Mouse (Mus musculus): ENCODE measurements around the gene Fes.
A peak's percentile ranks its signal among the peaks of the same experiment; 100 is the strongest.

Gene Fes

DNA sequence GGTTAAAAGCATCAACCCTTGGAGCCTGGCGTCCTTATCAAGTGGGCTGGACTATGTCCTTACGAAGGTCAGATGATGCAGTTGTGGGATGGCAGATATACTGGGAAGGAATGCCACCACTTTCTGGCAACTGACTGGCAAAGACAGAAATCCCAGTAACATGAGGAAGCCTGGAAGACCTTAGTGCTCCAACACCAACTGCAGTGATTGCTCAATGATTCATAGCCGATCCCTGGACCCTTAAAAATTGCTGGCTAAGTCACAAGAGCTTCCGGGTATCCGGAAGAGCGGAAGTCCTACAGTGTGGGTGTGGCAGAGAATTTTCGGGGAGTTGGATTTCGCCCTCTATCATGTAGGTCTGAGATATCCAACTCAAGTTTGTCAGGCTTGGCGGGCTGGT lies 41.6 kb downstream of the Fes start:
- DNase-seq (ENCODE audit: low read depth, low spot score): no peak

DNA sequence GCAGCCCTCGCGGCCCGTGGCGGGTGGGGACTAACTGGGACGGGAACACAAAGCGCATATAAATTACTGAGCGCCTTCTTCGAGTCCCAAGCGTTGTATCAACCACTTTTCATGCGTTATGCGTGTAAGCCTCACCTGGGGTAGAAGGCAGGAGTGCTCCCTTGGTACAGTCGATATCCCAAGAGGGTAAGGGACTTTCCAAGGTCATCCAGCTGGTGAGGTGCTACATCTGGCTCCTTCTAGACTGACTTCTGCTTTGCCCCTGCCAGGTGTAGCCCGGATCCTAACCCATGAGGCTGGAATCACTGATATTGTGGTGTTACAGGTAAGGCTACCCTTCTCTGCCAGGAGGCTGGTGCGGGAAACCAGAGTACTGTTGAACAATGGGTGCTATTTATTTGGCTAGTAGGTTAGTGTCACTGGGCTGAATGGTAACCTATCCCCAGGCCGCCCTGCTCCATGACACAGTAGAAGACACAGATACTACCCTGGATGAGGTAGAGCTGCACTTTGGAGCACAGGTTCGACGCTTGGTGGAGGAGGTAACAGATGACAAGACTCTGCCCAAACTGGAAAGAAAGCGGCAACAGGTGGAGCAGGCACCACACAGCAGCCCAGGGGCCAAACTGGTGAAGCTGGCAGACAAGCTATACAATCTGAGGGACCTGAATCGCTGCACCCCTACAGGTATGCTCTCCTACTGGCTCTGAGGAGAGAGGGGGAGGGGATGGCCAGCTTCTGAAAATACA lies 44.3 kb downstream of the Fes start:
- DNase-seq (ENCODE audit: low read depth, low spot score): no peak

DNA sequence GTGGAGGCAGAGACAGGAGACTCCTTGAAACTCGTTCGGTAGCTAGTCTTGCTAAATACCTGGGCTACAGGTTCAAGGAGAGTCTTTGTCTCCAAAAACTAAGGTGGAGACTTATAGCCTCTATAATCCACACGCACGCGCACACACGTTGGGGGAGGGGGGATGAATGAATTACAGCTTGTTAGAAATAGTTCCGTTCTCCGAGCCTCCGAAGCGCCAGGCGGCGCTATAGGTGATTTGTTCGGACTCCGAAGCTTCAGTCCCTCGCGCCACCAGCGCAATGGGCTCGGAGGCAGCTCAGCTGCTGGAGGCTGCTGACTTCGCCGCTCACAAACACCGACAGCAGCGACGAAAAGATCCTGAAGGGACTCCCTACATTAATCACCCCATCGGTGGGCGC lies 44.9 kb downstream of the Fes start, which contains the start of gene Hddc3:
TSS of gene Hddc3 (plus strand) at position 247 of the 400 bp plus-strand sequence.
- peak; percentile 86 for DNase-seq (ENCODE audit: low read depth, low spot score)

DNA sequence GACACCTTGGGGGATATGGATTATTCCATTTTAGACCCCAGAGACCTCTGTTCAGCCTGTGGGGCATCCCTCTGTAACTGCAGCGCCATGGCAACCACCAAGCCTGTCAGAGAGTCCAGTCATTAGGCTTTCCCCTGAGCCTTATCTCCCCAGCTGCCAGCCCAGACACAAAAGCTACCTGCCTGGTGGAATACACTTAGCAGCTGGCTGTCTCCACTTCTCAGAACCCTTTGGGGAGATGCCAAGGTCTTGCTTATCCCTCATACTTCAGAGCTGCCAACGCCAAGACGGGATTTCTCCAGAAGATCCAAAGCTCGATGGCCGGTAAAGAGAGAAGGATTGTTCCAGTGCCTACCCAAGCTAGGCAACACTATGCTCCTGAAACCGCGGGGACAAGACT lies 46.0 kb downstream of the Fes start:
- DNase-seq (ENCODE audit: low read depth, low spot score): no peak

GRCm38 (mm10) chr7:80340793-80341192 lies 47.0 kb downstream of the Fes start, which contains the start of gene Unc45a:
Gene Unc45a (minus strand): TSS chr7:80341005.
- DNase-seq (ENCODE audit: low read depth, low spot score): peak; percentile 71

GRCm38 (mm10) chr7:80339793-80340628 lies 47.7 kb downstream of the Fes start:
- peak; percentile 98 for DNase-seq (ENCODE audit: low read depth, low spot score)

- DNase-seq (ENCODE audit: low read depth, low spot score): no peak
Measured at GRCm38 (mm10) chr7:80339371-80339770, 48.4 kb downstream of the Fes start.

- DNase-seq (ENCODE audit: low read depth, low spot score): no peak
Measured at GRCm38 (mm10) chr7:80336932-80337331, 50.8 kb downstream of the Fes start.

GRCm38 (mm10) chr7:80334848-80335247 lies 52.9 kb downstream of the Fes start:
- no peak for DNase-seq (ENCODE audit: low read depth, low spot score)

DNA sequence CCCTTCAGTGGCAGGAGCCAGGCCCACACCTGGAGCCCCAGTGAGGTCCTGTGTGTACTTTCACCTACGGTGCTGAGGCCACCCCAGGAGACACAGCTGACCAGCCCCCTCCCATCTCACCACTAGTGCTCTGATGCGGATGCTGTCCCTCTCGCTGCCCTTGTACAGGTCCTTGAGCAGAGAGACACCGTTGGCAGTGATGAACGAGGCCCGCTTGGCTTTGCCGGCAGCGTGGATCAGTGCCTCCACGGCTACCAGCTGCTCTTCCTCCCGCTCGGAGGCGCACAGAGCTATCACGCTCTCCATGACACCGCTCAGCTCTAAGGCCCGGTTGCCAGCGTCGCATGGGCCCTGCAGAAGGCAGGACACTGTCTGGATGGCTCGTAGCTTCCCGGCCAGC lies 56.3 kb downstream of the Fes start:
- DNase-seq (ENCODE audit: low read depth, low spot score): no peak

- no peak for DNase-seq (ENCODE audit: low read depth, low spot score)
Measured at GRCm38 (mm10) chr7:80330278-80330677, 57.5 kb downstream of the Fes start.

Measured in skeletal muscle tissue, adult 2 months (tissue).